Mouse (Mus musculus): Measurements from ENCODE around the gene Nampt. TPM values are rescaled to one million over a fixed set of nuclear protein-coding genes. Genes with fewer than 3 reads are reported as not detected.
A peak's percentile ranks its signal among the peaks of the same experiment; 100 is the strongest.

Gene Nampt
- 4.4 and 6.0 TPM in 2 replicates for polyA plus RNA-seq (2012; rRNA removed)

DNA sequence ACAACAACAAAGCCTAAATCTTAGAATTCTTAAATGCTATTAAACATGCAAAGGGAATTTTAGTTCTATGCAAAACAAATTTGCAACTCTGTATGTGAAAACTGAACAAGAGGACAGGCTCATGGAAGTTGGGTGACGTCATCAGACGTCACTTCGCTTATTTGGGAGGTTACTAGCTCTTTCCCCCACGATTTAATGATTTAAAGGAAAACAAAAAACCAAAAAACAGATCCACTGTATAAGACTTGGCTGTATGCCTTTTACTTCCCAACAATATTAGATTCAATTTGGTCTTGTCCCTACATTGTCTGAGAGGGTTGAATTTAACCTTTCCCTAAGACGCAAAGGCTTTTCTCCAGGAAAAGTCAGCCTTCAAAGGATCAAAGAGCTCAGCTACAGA is at the start of gene Nampt:
TSS of gene Nampt (plus strand) at position 130 of the 400 bp plus-strand sequence.
- peaks cover 6% of the 10 kb centered on the region for H3K4me1 ChIP-seq (ENCODE audit: control insufficient read depth, insufficient read depth, low read length)
- peak within 1 kb of the TSS; percentile 92 for H3K4me3 ChIP-seq (ENCODE audit: control insufficient read depth, low read depth, low read length)
- H3K27me3 ChIP-seq (ENCODE audit: control insufficient read depth, insufficient read depth, low read length): no peaks in the 10 kb centered on the region
- peak within 1 kb of the TSS; percentile 88 for H3K27ac ChIP-seq (ENCODE audit: control insufficient read depth, insufficient read depth, low read depth, low read length)
- no peak for TF ChIP-seq POLR2A (IDR thresholded peaks at IDR 0.05; ENCODE audit: control insufficient read depth, low read depth, low read length)
- TF ChIP-seq CTCF (IDR thresholded peaks at IDR 0.05; ENCODE audit: control insufficient read depth, insufficient read depth, insufficient replicate concordance, low read depth, low read length): no peak
- H3K36me3 ChIP-seq (ENCODE audit: control insufficient read depth, insufficient read depth, low read length): no peaks in the 10 kb centered on the region

DNA sequence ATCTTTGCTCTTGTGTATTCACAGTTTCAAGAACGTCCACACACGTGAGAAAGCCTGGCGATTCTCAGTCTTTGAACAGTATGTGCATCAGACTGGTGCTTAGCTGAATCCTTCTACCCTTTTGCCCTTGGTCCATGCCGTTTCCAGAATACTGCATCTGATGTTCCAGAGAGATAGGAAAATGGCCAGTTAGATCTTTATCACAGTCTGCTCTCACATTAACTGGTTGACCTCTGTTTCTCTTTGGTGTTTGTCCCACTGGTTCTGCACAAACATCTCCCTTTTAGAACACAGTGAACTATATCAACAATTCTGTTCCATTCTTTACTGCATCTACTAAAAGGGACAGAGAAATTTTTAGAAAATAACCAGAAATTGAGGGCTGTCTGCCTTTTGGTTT is 48.6 kb upstream of the Nampt start:
- Histone ChIP-seq H3K27me3 (ENCODE audit: control insufficient read depth, insufficient read depth, low read length) (no peaks in the 10 kb centered on the region), H3K36me3 (ENCODE audit: control insufficient read depth, insufficient read depth, low read length) (no peaks in the 10 kb centered on the region), H3K4me1 (ENCODE audit: control insufficient read depth, insufficient read depth, low read length) (no peaks in the 10 kb centered on the region), H3K4me3 (ENCODE audit: control insufficient read depth, low read depth, low read length) (no peak overlapping the region), H3K27ac (ENCODE audit: control insufficient read depth, insufficient read depth, low read depth, low read length) (no peak overlapping the region)
- no peak for TF ChIP-seq CTCF (IDR thresholded peaks at IDR 0.05; ENCODE audit: control insufficient read depth, insufficient read depth, insufficient replicate concordance, low read depth, low read length)
- TF ChIP-seq POLR2A (IDR thresholded peaks at IDR 0.05; ENCODE audit: control insufficient read depth, low read depth, low read length): no peak

GRCm38 (mm10) chr12:32774592-32774991 is 44.8 kb upstream of the Nampt start:
- TF ChIP-seq POLR2A (IDR thresholded peaks at IDR 0.05; ENCODE audit: control insufficient read depth, low read depth, low read length) (no peak), CTCF (IDR thresholded peaks at IDR 0.05; ENCODE audit: control insufficient read depth, insufficient read depth, insufficient replicate concordance, low read depth, low read length) (no peak)
- Histone ChIP-seq H3K27ac (ENCODE audit: control insufficient read depth, insufficient read depth, low read depth, low read length) (no peak overlapping the region), H3K36me3 (ENCODE audit: control insufficient read depth, insufficient read depth, low read length) (no peaks in the 10 kb centered on the region), H3K4me3 (ENCODE audit: control insufficient read depth, low read depth, low read length) (no peak overlapping the region), H3K4me1 (ENCODE audit: control insufficient read depth, insufficient read depth, low read length) (no peaks in the 10 kb centered on the region), H3K27me3 (ENCODE audit: control insufficient read depth, insufficient read depth, low read length) (no peaks in the 10 kb centered on the region)

GRCm38 (mm10) chr12:32789092-32789491 is 30.3 kb upstream of the Nampt start:
- TF ChIP-seq POLR2A (IDR thresholded peaks at IDR 0.05; ENCODE audit: control insufficient read depth, low read depth, low read length) (no peak), CTCF (IDR thresholded peaks at IDR 0.05; ENCODE audit: control insufficient read depth, insufficient read depth, insufficient replicate concordance, low read depth, low read length) (no peak)

GRCm38 (mm10) chr12:32795765-32796471 is 23.4 kb upstream of the Nampt start:
- Histone ChIP-seq H3K27me3 (ENCODE audit: control insufficient read depth, insufficient read depth, low read length) (no peaks in the 10 kb centered on the region), H3K27ac (ENCODE audit: control insufficient read depth, insufficient read depth, low read depth, low read length) (no peak overlapping the region), H3K36me3 (ENCODE audit: control insufficient read depth, insufficient read depth, low read length) (no peaks in the 10 kb centered on the region), H3K4me3 (ENCODE audit: control insufficient read depth, low read depth, low read length) (no peak overlapping the region), H3K4me1 (ENCODE audit: control insufficient read depth, insufficient read depth, low read length) (no peaks in the 10 kb centered on the region)
- TF ChIP-seq CTCF (IDR thresholded peaks at IDR 0.05; ENCODE audit: control insufficient read depth, insufficient read depth, insufficient replicate concordance, low read depth, low read length) (no peak), POLR2A (IDR thresholded peaks at IDR 0.05; ENCODE audit: control insufficient read depth, low read depth, low read length) (no peak)

More at GRCm38 (mm10) chr12:32789092-32789491, 30.3 kb upstream of the Nampt start:
- no peak overlapping the region for H3K4me3 ChIP-seq (ENCODE audit: control insufficient read depth, low read depth, low read length)
- no peaks in the 10 kb centered on the region for H3K36me3 ChIP-seq (ENCODE audit: control insufficient read depth, insufficient read depth, low read length)
- H3K27ac ChIP-seq (ENCODE audit: control insufficient read depth, insufficient read depth, low read depth, low read length): no peak overlapping the region
- H3K4me1 ChIP-seq (ENCODE audit: control insufficient read depth, insufficient read depth, low read length): no peaks in the 10 kb centered on the region
- no peaks in the 10 kb centered on the region for H3K27me3 ChIP-seq (ENCODE audit: control insufficient read depth, insufficient read depth, low read length)

GRCm38 (mm10) chr12:32797438-32797837 is 21.9 kb upstream of the Nampt start:
- H3K27ac ChIP-seq (ENCODE audit: control insufficient read depth, insufficient read depth, low read depth, low read length): no peak overlapping the region
- no peaks in the 10 kb centered on the region for H3K27me3 ChIP-seq (ENCODE audit: control insufficient read depth, insufficient read depth, low read length)
- TF ChIP-seq POLR2A (IDR thresholded peaks at IDR 0.05; ENCODE audit: control insufficient read depth, low read depth, low read length) (no peak), CTCF (IDR thresholded peaks at IDR 0.05; ENCODE audit: control insufficient read depth, insufficient read depth, insufficient replicate concordance, low read depth, low read length) (no peak)
- no peak overlapping the region for H3K4me3 ChIP-seq (ENCODE audit: control insufficient read depth, low read depth, low read length)
- no peaks in the 10 kb centered on the region for H3K36me3 ChIP-seq (ENCODE audit: control insufficient read depth, insufficient read depth, low read length)
- no peaks in the 10 kb centered on the region for H3K4me1 ChIP-seq (ENCODE audit: control insufficient read depth, insufficient read depth, low read length)

DNA sequence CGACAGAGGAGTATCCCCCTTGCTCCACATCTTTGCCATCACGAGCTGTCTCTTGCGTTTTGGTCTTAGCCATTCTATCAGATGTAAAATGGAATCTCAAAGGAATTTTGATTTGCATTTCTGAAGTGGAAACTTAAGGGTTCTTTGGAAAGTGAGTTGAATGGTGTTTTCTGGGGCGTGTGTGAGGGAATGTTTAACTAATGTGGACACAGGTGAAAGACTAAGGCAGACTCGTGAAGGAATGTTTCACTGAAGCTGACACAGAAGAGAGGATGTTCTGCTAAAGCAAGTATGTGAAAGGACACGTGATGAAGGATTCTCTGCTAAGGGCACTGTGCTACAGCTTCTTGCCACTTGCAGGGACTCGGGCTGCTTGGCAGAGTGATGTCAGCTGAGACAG is 18.3 kb upstream of the Nampt start:
- Histone ChIP-seq H3K4me1 (ENCODE audit: control insufficient read depth, insufficient read depth, low read length) (no peaks in the 10 kb centered on the region), H3K36me3 (ENCODE audit: control insufficient read depth, insufficient read depth, low read length) (no peaks in the 10 kb centered on the region), H3K27me3 (ENCODE audit: control insufficient read depth, insufficient read depth, low read length) (no peaks in the 10 kb centered on the region), H3K4me3 (ENCODE audit: control insufficient read depth, low read depth, low read length) (no peak overlapping the region), H3K27ac (ENCODE audit: control insufficient read depth, insufficient read depth, low read depth, low read length) (no peak overlapping the region)
- TF ChIP-seq POLR2A (IDR thresholded peaks at IDR 0.05; ENCODE audit: control insufficient read depth, low read depth, low read length) (no peak), CTCF (IDR thresholded peaks at IDR 0.05; ENCODE audit: control insufficient read depth, insufficient read depth, insufficient replicate concordance, low read depth, low read length) (no peak)
